Mouse (Mus musculus): Measurements from ENCODE around the gene Dvl1. TPM values are rescaled to one million over a fixed set of nuclear protein-coding genes. Genes with fewer than 3 reads are reported as not detected.

The Dvl1 gene
- polyA plus RNA-seq, 1 experiment, result 153 TPM

DNA sequence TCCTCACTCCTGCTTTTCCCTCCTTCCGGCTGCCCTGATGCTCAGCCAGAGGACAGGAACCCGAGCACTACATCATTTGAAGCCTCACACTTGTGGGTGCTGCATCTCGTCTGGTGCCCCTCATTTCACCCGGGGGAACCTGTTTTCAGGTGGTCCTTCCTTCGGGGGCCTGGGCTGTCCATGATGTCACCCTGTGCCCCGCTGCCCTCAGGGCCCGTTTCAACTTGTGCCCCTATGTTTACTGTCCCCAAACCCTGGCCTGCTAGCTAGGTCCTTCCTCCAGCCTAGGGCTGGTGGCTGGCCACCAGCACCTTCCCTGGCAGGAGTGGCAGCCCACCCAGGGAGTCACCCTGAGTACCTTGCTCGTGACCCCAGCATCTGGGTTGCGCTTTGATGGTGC is 58.9 kb downstream of the Dvl1 start:
- TF ChIP-seq CTCF (IDR thresholded peaks at IDR 0.05; ENCODE audit: extremely low read depth, insufficient read length, insufficient replicate concordance, low read depth, low read length), result no peak
- TF ChIP-seq POLR2A (IDR thresholded peaks at IDR 0.05; ENCODE audit: low read depth, low read length), result no peak
- no peaks in the 10 kb centered on the region for H3K4me1 ChIP-seq (ENCODE audit: control insufficient read depth, insufficient read depth, insufficient read length, low read length)
- WGBS, result 87% methylated on average over 9 of the region's 9 CpGs

GRCm38 (mm10) chr4:155907003-155907402 is 59.8 kb downstream of the Dvl1 start:
- Histone ChIP-seq H3K4me1 (ENCODE audit: control insufficient read depth, insufficient read depth, insufficient read length, low read length) (no peaks in the 10 kb centered on the region), H3K36me3 (ENCODE audit: control insufficient read depth, insufficient read depth, low read length) (peaks cover 14% of the 10 kb centered on the region), H3K4me3 (ENCODE audit: low read depth, low read length) (no peak overlapping the region), H3K27me3 (ENCODE audit: control insufficient read depth, insufficient read depth, low read length) (no peaks in the 10 kb centered on the region), H3K27ac (ENCODE audit: insufficient read depth, low read depth, low read length) (no peak overlapping the region)
- WGBS, result 76% methylated on average over 11 of the region's 11 CpGs
- TF ChIP-seq POLR2A (IDR thresholded peaks at IDR 0.05; ENCODE audit: low read depth, low read length) (no peak), CTCF (IDR thresholded peaks at IDR 0.05; ENCODE audit: extremely low read depth, insufficient read length, insufficient replicate concordance, low read depth, low read length) (no peak)

More for the DNA sequence above, 58.9 kb downstream of the Dvl1 start:
- no peaks in the 10 kb centered on the region for H3K27me3 ChIP-seq (ENCODE audit: control insufficient read depth, insufficient read depth, low read length)
- no peak overlapping the region for H3K4me3 ChIP-seq (ENCODE audit: low read depth, low read length)
- H3K27ac ChIP-seq (ENCODE audit: insufficient read depth, low read depth, low read length), result no peak overlapping the region
- H3K36me3 ChIP-seq (ENCODE audit: control insufficient read depth, insufficient read depth, low read length), result peaks cover 17% of the 10 kb centered on the region

DNA sequence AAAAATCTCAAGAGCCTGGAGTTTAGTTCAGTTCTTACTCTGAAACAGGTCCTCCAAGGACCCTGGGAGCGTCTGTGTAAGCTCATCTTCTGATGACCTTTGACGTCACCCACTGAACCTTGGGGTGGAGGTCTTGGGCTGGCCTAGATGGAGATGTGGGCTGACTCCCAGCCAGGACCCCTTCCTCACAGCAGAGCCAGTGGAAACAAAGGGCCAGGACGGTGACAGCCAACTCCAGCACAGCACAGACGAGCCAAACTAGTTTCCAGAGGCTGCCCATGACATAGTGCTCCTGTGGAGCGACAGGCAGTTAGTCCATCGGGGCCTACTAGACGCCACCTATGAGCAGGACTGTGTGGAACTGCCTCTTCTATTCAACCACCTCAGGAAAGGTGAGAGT is 61.1 kb downstream of the Dvl1 start:
- Histone ChIP-seq H3K27ac (ENCODE audit: insufficient read depth, low read depth, low read length) (no peak overlapping the region), H3K4me3 (ENCODE audit: low read depth, low read length) (no peak overlapping the region), H3K4me1 (ENCODE audit: control insufficient read depth, insufficient read depth, insufficient read length, low read length) (no peaks in the 10 kb centered on the region), H3K27me3 (ENCODE audit: control insufficient read depth, insufficient read depth, low read length) (no peaks in the 10 kb centered on the region), H3K36me3 (ENCODE audit: control insufficient read depth, insufficient read depth, low read length) (peaks cover 6% of the 10 kb centered on the region)
- WGBS, result 71% methylated on average over 7 of the region's 7 CpGs
- TF ChIP-seq POLR2A (IDR thresholded peaks at IDR 0.05; ENCODE audit: low read depth, low read length), result no peak
- no peak for TF ChIP-seq CTCF (IDR thresholded peaks at IDR 0.05; ENCODE audit: extremely low read depth, insufficient read length, insufficient replicate concordance, low read depth, low read length)

DNA sequence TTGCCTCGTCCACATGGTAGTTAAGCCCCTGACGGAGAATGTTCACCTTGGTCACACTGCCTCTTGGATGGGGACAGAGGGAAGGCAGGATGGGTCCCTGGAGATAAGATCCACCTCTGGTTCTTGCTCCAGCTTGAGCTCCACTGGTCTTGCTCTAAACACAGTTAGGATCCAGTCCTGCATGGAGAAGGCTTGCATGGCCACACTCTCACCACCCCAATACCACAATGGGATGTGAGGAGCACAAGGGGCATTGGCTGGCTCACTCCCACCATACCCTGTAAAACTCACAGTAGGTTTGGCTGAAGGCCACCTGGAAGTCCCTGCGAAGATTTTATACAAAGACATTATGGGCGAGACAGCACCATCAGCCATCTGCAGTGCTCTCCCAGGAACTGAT is 61.5 kb downstream of the Dvl1 start:
- WGBS, result 76% methylated on average over 4 of the region's 4 CpGs
- no peak overlapping the region for H3K27ac ChIP-seq (ENCODE audit: insufficient read depth, low read depth, low read length)
- no peak overlapping the region for H3K4me3 ChIP-seq (ENCODE audit: low read depth, low read length)
- H3K4me1 ChIP-seq (ENCODE audit: control insufficient read depth, insufficient read depth, insufficient read length, low read length), result no peaks in the 10 kb centered on the region
- H3K36me3 ChIP-seq (ENCODE audit: control insufficient read depth, insufficient read depth, low read length), result peaks cover 3% of the 10 kb centered on the region
- TF ChIP-seq CTCF (IDR thresholded peaks at IDR 0.05; ENCODE audit: extremely low read depth, insufficient read length, insufficient replicate concordance, low read depth, low read length), result no peak
- TF ChIP-seq POLR2A (IDR thresholded peaks at IDR 0.05; ENCODE audit: low read depth, low read length), result no peak
- no peaks in the 10 kb centered on the region for H3K27me3 ChIP-seq (ENCODE audit: control insufficient read depth, insufficient read depth, low read length)

Other genes starting within 250 kb of the Dvl1 start
- gene Slc35e2, start 246.0 kb upstream of the Dvl1 start, polyA plus RNA-seq (2012; rRNA removed), result 14.2 and 20.1 TPM in 2 replicates
- gene Cdk11b, start 222.5 kb upstream of the Dvl1 start, polyA plus RNA-seq (2012; rRNA removed), result 24.6 and 51.4 TPM in 2 replicates
- not detected in 2 replicates for gene Gm10563, start 202.0 kb upstream of the Dvl1 start, polyA plus RNA-seq (2012; rRNA removed)
- 32.6 and 55.1 TPM in 2 replicates for gene Mmp23, start 194.0 kb upstream of the Dvl1 start, polyA plus RNA-seq (2012; rRNA removed)
- 46.3 and 85.4 TPM in 2 replicates for gene Mib2, start 178.2 kb upstream of the Dvl1 start, polyA plus RNA-seq (2012; rRNA removed)
- gene Fndc10, start 153.1 kb upstream of the Dvl1 start, polyA plus RNA-seq (2012; rRNA removed), result 12.5 and 24.0 TPM in 2 replicates
- 87.2 and 140 TPM in 2 replicates for gene Ssu72, start 142.6 kb upstream of the Dvl1 start, polyA plus RNA-seq (2012; rRNA removed)
- 0.53 and 0.80 TPM in 2 replicates for gene Tmem240, start 112.6 kb upstream of the Dvl1 start, polyA plus RNA-seq (2012; rRNA removed)
- gene Atad3a, start 86.3 kb upstream of the Dvl1 start, polyA plus RNA-seq (2012; rRNA removed), result 57.3 and 65.5 TPM in 2 replicates
- 18.5 and 125 TPM in 2 replicates for gene Vwa1, start 72.7 kb upstream of the Dvl1 start, polyA plus RNA-seq (2012; rRNA removed)
- gene Tmem88b, start 61.5 kb upstream of the Dvl1 start, polyA plus RNA-seq (2012; rRNA removed), result 0.63 and 2.6 TPM in 2 replicates
- not detected in 2 replicates for gene Ankrd65, start 57.0 kb upstream of the Dvl1 start, polyA plus RNA-seq (2012; rRNA removed)
- gene Mrpl20, start 44.5 kb upstream of the Dvl1 start, polyA plus RNA-seq (2012; rRNA removed), result 34.5 and 36.4 TPM in 2 replicates
- gene Ccnl2, start 34.9 kb upstream of the Dvl1 start, polyA plus RNA-seq (2012; rRNA removed), result 20.5 and 31.3 TPM in 2 replicates
- 113 and 159 TPM in 2 replicates for gene Aurkaip1, start 16.1 kb upstream of the Dvl1 start, polyA plus RNA-seq (2012; rRNA removed)
- gene Mxra8, start 7.7 kb upstream of the Dvl1 start, polyA plus RNA-seq (2012; rRNA removed), result 67.9 and 98.1 TPM in 2 replicates
- 1.0 and 1.8 TPM in 2 replicates for gene Tas1r3, start 16.0 kb downstream of the Dvl1 start, polyA plus RNA-seq (2012; rRNA removed)
- 65.7 and 69.1 TPM in 2 replicates for gene Cptp, start 22.0 kb downstream of the Dvl1 start, polyA plus RNA-seq (2012; rRNA removed)
- gene Ints11, start 22.1 kb downstream of the Dvl1 start, polyA plus RNA-seq (2012; rRNA removed), result 15.0 and 26.0 TPM in 2 replicates
- gene Pusl1, start 44.4 kb downstream of the Dvl1 start, polyA plus RNA-seq (2012; rRNA removed), result 25.2 and 30.8 TPM in 2 replicates
- 11.1 and 15.9 TPM in 2 replicates for gene Acap3, start 44.4 kb downstream of the Dvl1 start, polyA plus RNA-seq (2012; rRNA removed)
- 73.5 and 206 TPM in 2 replicates for gene Ube2j2, start 96.4 kb downstream of the Dvl1 start, polyA plus RNA-seq (2012; rRNA removed)
- 47.8 and 186 TPM in 2 replicates for gene C1qtnf12, start 114.9 kb downstream of the Dvl1 start, polyA plus RNA-seq (2012; rRNA removed)
- gene B3galt6, start 145.2 kb downstream of the Dvl1 start, polyA plus RNA-seq (2012; rRNA removed), result 5.5 and 7.4 TPM in 2 replicates
- 44.0 and 80.5 TPM in 2 replicates for gene Sdf4, start 145.5 kb downstream of the Dvl1 start, polyA plus RNA-seq (2012; rRNA removed)
- gene Tnfrsf4, start 166.4 kb downstream of the Dvl1 start, polyA plus RNA-seq (2012; rRNA removed), result 2.1 and 6.3 TPM in 2 replicates
- gene Tnfrsf18, start 178.8 kb downstream of the Dvl1 start, polyA plus RNA-seq (2012; rRNA removed), result 3.9 and 6.1 TPM in 2 replicates
- 5.2 and 9.1 TPM in 2 replicates for gene Ttll10, start 212.0 kb downstream of the Dvl1 start, polyA plus RNA-seq (2012; rRNA removed)

All from small intestine, adult 2 months (tissue).